Mouse (Mus musculus) intestine, embryonic 16.5 days (tissue): Measurements from ENCODE around the gene Kcnip1. TPM values are rescaled to one million over a fixed set of nuclear protein-coding genes. Genes with fewer than 3 reads are reported as not detected.

ENCODE experiments used
- ATAC-seq: fragments of 200-750 bp; cut with Nextera tagmentation; 2 replicates; pipeline ENCODE4 v1.8.0; 2017; ENCODE audit warnings: moderate TSS enrichment, moderate library complexity
- H3K27ac ChIP-seq: fragments of 300-500 bp; sonication (generic); 2 replicates; pipeline ENCODE4 v1.5.1; 2014; ENCODE audit warnings: mild to moderate bottlenecking, low read length
- H3K27me3 ChIP-seq: fragments of 300-500 bp; sonication (generic); replicated peaks from 2 replicates; pipeline ENCODE4 v1.6.1; 2014; ENCODE audit warnings: low read length, control low read depth, mixed read lengths; ENCODE audit not compliant: control insufficient read depth, insufficient read depth
- H3K36me3 ChIP-seq: fragments of 300-500 bp; sonication (generic); 2 replicates; pipeline ENCODE4 v1.6.1; 2014; ENCODE audit warnings: low read length, control low read depth; ENCODE audit not compliant: control insufficient read depth, insufficient read depth
- H3K4me1 ChIP-seq: fragments of 300-500 bp; sonication (generic); 2 replicates; pipeline ENCODE4 v1.6.1; 2014; ENCODE audit warnings: low read length, control low read depth, mixed read lengths; ENCODE audit not compliant: control insufficient read depth, insufficient read depth
- H3K4me2 ChIP-seq: fragments of 300-500 bp; sonication (generic); 2 replicates; pipeline ENCODE4 v1.6.1; 2014; ENCODE audit warnings: low read depth, low read length, control low read depth
- H3K4me3 ChIP-seq: fragments of 300-500 bp; sonication (generic); 2 replicates; pipeline ENCODE4 v1.5.1; 2014; ENCODE audit warnings: mild to moderate bottlenecking, low read length
- H3K9ac ChIP-seq: fragments of 300-500 bp; sonication (generic); 2 replicates; pipeline ENCODE4 v1.6.1; 2014; ENCODE audit warnings: low read depth, low read length
- H3K9me3 ChIP-seq: fragments of 300-500 bp; sonication (generic); 2 replicates; pipeline ENCODE4 v1.6.1; 2016; ENCODE audit warnings: low read length, control low read depth; ENCODE audit not compliant: control insufficient read depth
- WGBS: fragments of 180-500 bp; shearing (Covaris S2); extraction: QIAGEN DNeasy Blood & Tissue Kit; methylation state at CpG from one replicate; pipeline ENCODE4 v1.1.7; 2014; 5-methylcytosine and 5-hydroxymethylcytosine counted together
- polyA plus RNA-seq: library from polyadenylated mRNA; unstranded; fragments of >200 nt; fragmentation: Nextera tagmentation; extraction: Ambion mirVana; gene quantifications from 2 replicates; pipeline ENCODE4 v1.2.1, GENCODE M21; 2015

The Kcnip1 gene
- polyA plus RNA-seq, 1 experiment from 2014 or later, result 8.9 TPM

DNA sequence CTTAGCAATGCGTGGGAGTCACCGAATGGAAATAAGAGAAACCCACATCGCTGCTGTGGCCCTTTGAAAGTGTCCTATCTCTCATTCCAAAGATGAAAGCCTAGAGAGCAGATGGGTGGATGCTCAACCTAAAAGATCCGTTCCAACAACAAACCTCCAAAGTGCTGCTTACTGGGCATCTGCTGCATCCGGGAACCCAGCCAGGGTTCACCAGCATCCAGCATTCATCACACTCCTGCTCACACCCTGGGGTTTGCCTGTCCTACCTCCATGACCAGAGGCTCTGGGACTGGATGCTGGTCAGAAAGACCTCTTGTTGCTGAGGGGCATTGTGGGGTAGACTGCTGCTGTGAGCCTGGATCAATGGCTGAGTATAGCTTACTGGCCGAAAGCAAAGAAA is 241.4 kb downstream of the Kcnip1 start:
- Histone ChIP-seq H3K4me1 (no peaks in the 10 kb centered on the region), H3K36me3 (no peaks in the 10 kb centered on the region), H3K9ac (no peak overlapping the region), H3K9me3 (peaks cover 3% of the 10 kb centered on the region; the same call in 1 of the 2 replicates), H3K4me3 (no peak overlapping the region), H3K27me3 (no peaks in the 10 kb centered on the region), H3K4me2 (no peak overlapping the region), H3K27ac (no peak overlapping the region)
- 87% methylated on average over 6 of the region's 6 CpGs for WGBS
- no peak for ATAC-seq

DNA sequence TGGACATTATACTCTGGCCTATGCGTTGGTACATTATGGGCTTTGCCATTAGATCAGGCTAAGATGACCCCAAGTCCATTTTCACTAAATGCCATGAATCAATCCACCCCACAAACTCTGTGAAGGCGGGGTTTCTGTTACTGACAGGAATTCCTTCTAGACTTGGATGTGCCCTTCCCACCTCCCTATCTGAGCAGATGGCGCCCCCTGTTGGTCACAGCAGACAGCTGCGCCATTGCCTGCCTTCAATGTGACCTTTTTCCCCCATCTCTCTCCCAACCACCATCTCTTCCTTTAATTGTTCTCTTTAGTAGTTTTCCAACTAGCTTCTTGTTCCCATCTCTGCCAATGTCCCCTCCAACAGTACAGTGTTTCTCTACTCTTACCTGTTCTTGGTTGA is 243.0 kb downstream of the Kcnip1 start:
- Histone ChIP-seq H3K4me2 (no peak overlapping the region), H3K27ac (no peak overlapping the region), H3K4me1 (no peaks in the 10 kb centered on the region), H3K27me3 (no peaks in the 10 kb centered on the region), H3K4me3 (no peak overlapping the region), H3K36me3 (no peaks in the 10 kb centered on the region), H3K9me3 (peaks cover 3% of the 10 kb centered on the region; the same call in 1 of the 2 replicates), H3K9ac (no peak overlapping the region)
- 85% methylated on average over 4 of the region's 4 CpGs for WGBS
- no peak for ATAC-seq

DNA sequence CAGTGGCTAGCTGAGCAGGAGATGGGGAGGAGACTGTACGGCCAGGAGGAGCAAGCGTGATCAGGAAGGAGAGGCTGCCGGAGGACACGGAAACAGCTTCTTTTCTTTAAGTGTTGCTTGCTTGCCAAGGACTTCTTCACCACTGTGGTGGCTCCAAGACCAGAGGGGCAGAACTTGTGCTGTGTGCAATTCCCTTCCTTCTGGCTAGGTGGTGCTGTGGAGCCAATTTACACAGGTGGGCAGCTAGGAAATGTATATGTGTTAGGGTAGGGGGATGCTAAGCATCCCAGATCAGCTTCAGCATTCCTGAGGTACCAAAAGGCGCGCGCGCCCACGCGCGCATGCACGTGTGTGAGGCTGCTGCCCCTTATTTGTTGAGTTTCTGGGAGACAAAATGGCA is 243.5 kb downstream of the Kcnip1 start:
- no peak overlapping the region for H3K27ac ChIP-seq
- H3K27me3 ChIP-seq, result no peaks in the 10 kb centered on the region
- no peak overlapping the region for H3K9ac ChIP-seq
- peaks cover 3% of the 10 kb centered on the region; the same call in 1 of the 2 replicates for H3K9me3 ChIP-seq
- 0 out of 2 replicates have a peak, but pooled peaks cover under 1% of the 10 kb centered on the region for H3K4me1 ChIP-seq
- WGBS, result 97% methylated on average over 12 of the region's 12 CpGs
- no peak for ATAC-seq
- H3K36me3 ChIP-seq, result no peaks in the 10 kb centered on the region
- no peak overlapping the region for H3K4me3 ChIP-seq
- H3K4me2 ChIP-seq, result no peak overlapping the region

DNA sequence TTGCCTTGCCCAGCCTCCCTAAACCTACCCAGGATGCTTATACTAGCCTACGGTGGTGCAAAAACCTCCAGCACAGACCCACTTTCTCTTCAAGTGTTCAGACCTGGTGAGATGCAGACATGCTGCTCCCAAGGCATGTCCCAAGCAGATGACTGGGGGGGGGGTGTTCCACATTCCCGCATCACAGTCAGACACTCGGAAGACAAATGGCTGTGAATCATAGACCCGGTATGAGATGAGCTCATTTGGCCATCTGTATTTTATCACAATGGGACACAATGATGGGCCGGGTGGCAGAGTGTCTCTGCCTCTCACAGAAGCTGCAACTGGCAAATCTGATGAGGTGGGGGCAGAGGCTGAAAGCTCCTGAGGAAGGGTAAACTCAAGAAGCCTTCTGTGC is 244.2 kb downstream of the Kcnip1 start:
- 55% methylated on average over 5 of the region's 5 CpGs for WGBS
- no peak overlapping the region for H3K4me3 ChIP-seq

DNA sequence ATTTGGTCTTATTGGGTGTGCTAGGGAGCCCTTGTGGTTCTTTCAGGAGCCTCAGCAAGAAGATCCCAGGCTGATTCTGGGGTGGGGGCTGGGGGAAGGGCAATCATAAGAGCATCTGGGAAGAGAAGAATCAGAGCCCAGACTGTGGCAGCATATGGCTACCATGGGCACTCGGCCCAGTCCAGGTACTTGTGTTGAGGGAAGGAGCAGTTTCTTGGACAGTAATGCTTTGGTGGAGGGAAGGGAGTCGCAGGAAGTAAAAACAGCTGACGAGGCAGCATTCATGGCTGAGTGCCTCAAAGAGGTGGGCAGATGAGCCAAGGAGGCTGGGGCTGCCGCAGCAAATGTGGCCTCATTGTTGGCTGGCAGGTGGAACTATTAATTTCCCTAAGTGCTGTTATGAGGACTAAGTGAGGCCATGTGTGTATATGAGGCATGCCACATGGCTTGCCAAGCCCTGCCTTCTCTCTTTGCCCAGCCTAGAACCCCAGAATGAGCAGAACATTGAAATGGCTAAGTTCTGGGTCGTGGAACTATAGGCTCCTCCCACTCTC is 245.5 kb downstream of the Kcnip1 start:
- Histone ChIP-seq H3K27me3 (no peaks in the 10 kb centered on the region), H3K27ac (no peak overlapping the region), H3K9me3 (peaks cover 3% of the 10 kb centered on the region; the same call in 1 of the 2 replicates), H3K4me3 (no peak overlapping the region), H3K36me3 (no peaks in the 10 kb centered on the region), H3K4me1 (0 out of 2 replicates have a peak, but pooled peaks cover 3% of the 10 kb centered on the region), H3K4me2 (no peak overlapping the region), H3K9ac (no peak overlapping the region)
- ATAC-seq, result no peak
- 77% methylated on average over 5 of the region's 5 CpGs for WGBS

More for the DNA sequence above, 244.2 kb downstream of the Kcnip1 start:
- Histone ChIP-seq H3K4me2 (no peak overlapping the region), H3K27me3 (no peaks in the 10 kb centered on the region), H3K27ac (no peak overlapping the region), H3K36me3 (no peaks in the 10 kb centered on the region), H3K9me3 (peaks cover 3% of the 10 kb centered on the region; the same call in 1 of the 2 replicates), H3K4me1 (0 out of 2 replicates have a peak, but pooled peaks cover 3% of the 10 kb centered on the region), H3K9ac (no peak overlapping the region)
- ATAC-seq, result no peak

DNA sequence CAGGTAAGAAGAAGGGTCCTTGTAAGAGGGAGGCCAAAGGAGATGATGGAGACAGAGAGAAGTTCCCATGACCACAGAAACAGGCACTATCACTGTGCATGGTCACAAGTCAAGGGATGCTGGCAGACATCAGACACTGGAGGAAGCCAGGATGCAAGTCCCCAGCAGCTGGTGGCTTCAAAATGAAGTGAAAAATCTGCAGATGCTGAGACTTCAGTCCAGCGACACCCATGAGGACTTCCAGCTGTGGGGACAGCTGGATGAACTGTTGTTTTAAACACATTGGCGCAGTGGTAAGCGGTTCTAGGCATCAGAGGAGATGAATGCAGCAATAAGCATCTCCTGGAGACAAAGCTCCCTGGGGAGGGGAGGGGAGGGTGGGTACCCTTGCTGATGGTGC is 246.6 kb downstream of the Kcnip1 start:
- 54% methylated on average over 3 of the region's 3 CpGs for WGBS
- ATAC-seq, result no peak
- H3K9me3 ChIP-seq, result peaks cover 3% of the 10 kb centered on the region; the same call in 1 of the 2 replicates
- no peak overlapping the region for H3K9ac ChIP-seq
- no peaks in the 10 kb centered on the region for H3K36me3 ChIP-seq
- no peak overlapping the region for H3K4me2 ChIP-seq
- no peak overlapping the region for H3K27ac ChIP-seq
- no peak overlapping the region for H3K4me3 ChIP-seq
- no peaks in the 10 kb centered on the region for H3K27me3 ChIP-seq
- 0 out of 2 replicates have a peak, but pooled peaks cover 3% of the 10 kb centered on the region for H3K4me1 ChIP-seq

DNA sequence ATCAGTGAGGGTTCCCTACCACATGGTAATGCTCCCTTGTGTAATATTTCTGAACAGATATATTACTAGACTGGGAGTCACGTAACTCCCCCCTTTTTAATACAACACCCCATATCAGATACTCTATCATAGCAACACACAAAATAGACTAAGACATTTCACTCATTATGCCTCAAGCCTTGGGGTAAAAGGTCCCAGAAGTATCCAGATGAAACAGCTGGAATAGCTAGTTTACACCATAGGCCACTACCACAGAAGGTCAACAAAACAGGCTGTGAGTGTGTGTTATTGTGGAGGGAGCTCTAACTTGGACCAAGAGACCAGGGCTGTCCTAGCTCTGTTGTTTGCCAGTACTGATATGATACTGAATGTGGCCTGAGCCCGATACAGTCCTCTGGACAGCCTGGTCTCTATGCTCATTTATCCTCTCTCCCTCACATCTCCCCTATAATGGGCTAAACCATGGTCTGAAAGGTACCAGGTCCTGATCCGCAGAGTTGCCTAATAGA is 247.1 kb downstream of the Kcnip1 start:
- Histone ChIP-seq H3K27ac (no peak overlapping the region), H3K9ac (no peak overlapping the region), H3K27me3 (no peaks in the 10 kb centered on the region), H3K4me1 (0 out of 2 replicates have a peak, but pooled peaks cover 3% of the 10 kb centered on the region), H3K4me3 (no peak overlapping the region), H3K4me2 (no peak overlapping the region), H3K36me3 (no peaks in the 10 kb centered on the region), H3K9me3 (peaks cover 3% of the 10 kb centered on the region; the same call in 1 of the 2 replicates)
- WGBS, result 88% methylated on average over 3 of the region's 3 CpGs
- no peak for ATAC-seq

DNA sequence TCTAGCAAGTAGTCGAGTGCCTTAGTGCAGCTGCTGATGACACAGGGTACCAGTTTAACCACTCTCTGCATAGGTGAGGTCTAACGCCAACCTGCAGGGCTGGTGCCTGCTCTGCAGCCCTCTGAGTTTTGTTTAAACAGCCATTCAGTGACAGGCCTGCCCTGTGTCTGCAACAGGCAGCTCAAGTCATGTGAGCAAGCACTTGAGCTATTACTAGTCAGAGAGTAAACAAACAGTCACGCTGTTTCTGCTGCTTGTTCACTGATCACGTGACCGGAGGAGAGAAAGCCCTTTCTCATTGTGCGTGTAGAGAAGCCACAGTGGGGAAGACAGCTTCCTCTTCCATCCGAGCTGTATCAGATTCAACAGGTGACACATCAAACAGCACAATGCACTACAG is 248.5 kb downstream of the Kcnip1 start:
- no peaks in the 10 kb centered on the region for H3K36me3 ChIP-seq
- H3K4me3 ChIP-seq, result no peak overlapping the region
- no peaks in the 10 kb centered on the region for H3K27me3 ChIP-seq
- 0 out of 2 replicates have a peak, but pooled peaks cover 3% of the 10 kb centered on the region for H3K4me1 ChIP-seq
- peak; percentile 83 for ATAC-seq
- WGBS, result 10% methylated on average over 7 of the region's 7 CpGs
- peaks cover 2% of the 10 kb centered on the region; the same call in 1 of the 2 replicates for H3K9me3 ChIP-seq
- H3K4me2 ChIP-seq, result no peak overlapping the region
- H3K9ac ChIP-seq, result no peak overlapping the region
- H3K27ac ChIP-seq, result no peak overlapping the region

DNA sequence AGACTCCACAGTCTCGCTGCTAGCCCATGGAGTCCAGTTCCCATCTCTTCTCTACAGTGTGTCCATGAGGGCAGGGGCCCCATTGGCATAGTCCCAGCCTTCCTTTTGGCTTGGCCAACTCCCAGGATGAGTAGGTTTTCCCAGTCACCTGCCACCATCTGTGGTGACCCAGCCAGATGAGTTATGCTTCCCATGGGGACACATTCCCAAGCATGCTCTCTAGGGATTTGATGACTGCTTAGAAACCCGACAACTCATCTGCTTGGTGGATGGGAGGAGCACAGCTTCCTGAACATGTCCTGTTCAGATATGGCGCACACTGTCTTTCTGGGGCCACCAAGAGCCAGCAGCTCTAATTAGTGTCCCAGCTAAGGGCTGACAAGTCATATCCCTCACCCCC is 252.8 kb downstream of the Kcnip1 start:
- Histone ChIP-seq H3K4me1 (0 out of 2 replicates have a peak, but pooled peaks cover 3% of the 10 kb centered on the region), H3K4me2 (no peak overlapping the region), H3K27me3 (no peaks in the 10 kb centered on the region), H3K27ac (no peak overlapping the region), H3K9me3 (no peaks in the 10 kb centered on the region), H3K9ac (no peak overlapping the region), H3K36me3 (no peaks in the 10 kb centered on the region), H3K4me3 (no peak overlapping the region)
- no peak for ATAC-seq
- WGBS, result 82% methylated on average over 3 of the region's 3 CpGs
